1 mouse cellular context compared by ENCODE assay signal in the genomic region with DNA sequence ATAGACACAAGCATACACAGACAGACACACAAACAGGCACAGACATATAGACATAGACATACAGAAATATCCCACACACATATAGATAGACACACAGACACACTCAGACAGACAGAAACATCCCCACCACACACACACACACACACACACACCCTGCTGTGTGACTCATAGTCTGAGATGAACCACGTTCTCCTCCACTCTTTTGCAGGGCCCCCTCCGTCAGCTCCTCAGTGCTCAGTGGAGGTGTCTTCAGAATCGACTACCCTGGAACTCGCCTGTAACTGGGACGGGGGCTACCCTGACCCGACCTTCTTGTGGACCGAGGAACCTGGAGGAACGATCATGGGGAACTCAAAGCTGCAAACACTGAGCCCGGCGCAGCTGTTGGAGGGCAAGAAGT.
TF ChIP-seq lines count a peak whose summit lies in the region.

No protein-coding gene starts in this region.

TF ChIP-seq in MEL, 35 proteins besides CTCF, POLR2A, EP300 and RAD21 (continued from another document):
- peak; percentile 51; the same call in 1 of the 2 replicates for TF ChIP-seq MYC (IDR thresholded peaks at IDR 0.05; ENCODE audit: low read depth, low read length)
- no peak for TF ChIP-seq MAFK (IDR thresholded peaks at IDR 0.05; ENCODE audit: borderline replicate concordance, low read depth, low read length)
- TF ChIP-seq MAX (IDR thresholded peaks at IDR 0.05; ENCODE audit: low read length) = 0 out of 2 replicates have a peak, but pooled peaks have one; percentile 21
- TF ChIP-seq SIN3A (IDR thresholded peaks at IDR 0.05; ENCODE audit: low read length) = peak; percentile 28; the same call in 1 of the 2 replicates
- 0 out of 2 replicates have a peak, but pooled peaks have one; percentile 33 for TF ChIP-seq ZMIZ1 (IDR thresholded peaks at IDR 0.05; ENCODE audit: low read depth, low read length)
